Mouse (Mus musculus) bone marrow, adult 2 months (tissue): ENCODE data around the gene Tmem117.

Source experiments
- CTCF ChIP-seq: fragments of 200-500 bp; IDR thresholded peaks from 2 replicates; pipeline ENCODE4 v1.5.1; 2011; ENCODE audit warnings: low read length, control low read depth; ENCODE audit not compliant: control insufficient read depth, insufficient read depth
- POLR2A ChIP-seq: fragments of 200-500 bp; IDR thresholded peaks from 2 replicates; pipeline ENCODE4 v1.6.1; 2011; ENCODE audit warnings: low read depth, mild to moderate bottlenecking, control low read depth, low read length, borderline replicate concordance; ENCODE audit not compliant: control insufficient read depth

DNA sequence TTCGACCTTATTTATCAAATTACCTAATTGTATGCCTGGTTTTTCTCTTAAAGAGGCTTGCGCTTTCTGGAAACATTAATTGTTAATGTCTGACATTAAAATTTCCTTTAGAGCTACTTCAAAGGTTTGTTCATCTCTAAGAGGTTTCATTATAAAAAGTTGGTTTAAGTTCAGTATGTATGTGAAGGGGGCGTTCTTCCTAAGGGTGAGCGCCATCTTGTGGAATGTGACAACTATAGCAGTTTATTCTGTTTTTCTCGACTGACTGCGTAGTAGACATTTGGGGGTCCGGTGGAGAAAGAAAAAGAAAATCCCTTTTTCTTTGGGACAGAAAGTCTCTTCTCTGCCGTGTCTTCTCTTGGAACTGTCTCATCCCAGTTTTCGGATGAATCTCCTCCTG is 32.4 kb downstream of the Tmem117 start:
- TF ChIP-seq CTCF (no peak), POLR2A (no peak)
